Mouse (Mus musculus) testis, adult 2 months (tissue): ENCODE measurements around the gene Atp8b4. TPM values are rescaled to one million over a fixed set of nuclear protein-coding genes. Genes with fewer than 3 reads are reported as not detected.

ENCODE experiments used
- H3K27ac ChIP-seq: fragments of 200-500 bp; 2 replicates; pipeline ENCODE4 v1.5.1; 2012; ENCODE audit warnings: low read depth, low read length; ENCODE audit not compliant: control insufficient read depth, insufficient read depth
- H3K27me3 ChIP-seq: fragments of 200-500 bp; 2 replicates; pipeline ENCODE4 v1.6.1; 2012; ENCODE audit warnings: mild to moderate bottlenecking, low read length, moderate library complexity; ENCODE audit not compliant: control insufficient read depth, insufficient read depth
- H3K36me3 ChIP-seq: fragments of 200-500 bp; 2 replicates; pipeline ENCODE4 v1.6.1; 2012; ENCODE audit warnings: mild to moderate bottlenecking, low read length; ENCODE audit not compliant: control insufficient read depth, insufficient read depth
- H3K4me1 ChIP-seq: fragments of 200-500 bp; 2 replicates; pipeline ENCODE4 v1.6.1; 2012; ENCODE audit warnings: low read length; ENCODE audit not compliant: control insufficient read depth, insufficient read depth
- H3K4me3 ChIP-seq: fragments of 200-500 bp; 2 replicates; pipeline ENCODE4 v1.5.1; 2012; ENCODE audit warnings: low read depth, mild to moderate bottlenecking, low read length, moderate library complexity, mixed read lengths; ENCODE audit not compliant: control insufficient read depth
- CTCF ChIP-seq: fragments of 200-500 bp; IDR thresholded peaks from 2 replicates; pipeline ENCODE4 v1.5.1; 2012; ENCODE audit warnings: low read depth, mild to moderate bottlenecking, inconsistent platforms, low read length, moderate library complexity; ENCODE audit not compliant: control insufficient read depth, insufficient read depth, insufficient replicate concordance
- POLR2A ChIP-seq: fragments of 200-500 bp; IDR thresholded peaks from 2 replicates; pipeline ENCODE4 v1.6.1; 2012; ENCODE audit warnings: low read depth, mild to moderate bottlenecking, inconsistent platforms, low read length, moderate library complexity; ENCODE audit not compliant: control insufficient read depth
- polyA plus RNA-seq: library from polyadenylated mRNA; depleted of rRNA; stranded (reverse); fragments of >200 nt; gene quantifications from 2 replicates; pipeline ENCODE4 v1.2.3, GENCODE M21; 2012; rRNA removed

The Atp8b4 gene
- polyA plus RNA-seq: 0.12 and 0.32 TPM in 2 replicates

GRCm38 (mm10) chr2:126500521-126500920 is at the start of gene Atp8b4:
TSS of gene Atp8b4 (minus strand) at chr2:126500674.
- no peaks in the 10 kb centered on the region for H3K36me3 ChIP-seq
- no peak for TF ChIP-seq CTCF
- TF ChIP-seq POLR2A: no peak
- H3K27ac ChIP-seq: no peak within 1 kb of the TSS
- no peaks in the 10 kb centered on the region for H3K27me3 ChIP-seq
- no peaks in the 10 kb centered on the region; the same call in 1 of the 2 replicates for H3K4me1 ChIP-seq
- H3K4me3 ChIP-seq: no peak within 1 kb of the TSS

- Histone ChIP-seq H3K4me3 (no peak overlapping the region), H3K27me3 (no peaks in the 10 kb centered on the region), H3K4me1 (no peaks in the 10 kb centered on the region; the same call in 1 of the 2 replicates), H3K36me3 (no peaks in the 10 kb centered on the region), H3K27ac (no peak overlapping the region)
- TF ChIP-seq CTCF: no peak
- no peak for TF ChIP-seq POLR2A
Measured at GRCm38 (mm10) chr2:126549681-126550080, 49.2 kb upstream of the Atp8b4 start.

GRCm38 (mm10) chr2:126546392-126546791 is 45.9 kb upstream of the Atp8b4 start:
- H3K4me1 ChIP-seq: no peaks in the 10 kb centered on the region
- no peak overlapping the region for H3K4me3 ChIP-seq
- no peaks in the 10 kb centered on the region for H3K36me3 ChIP-seq
- no peak overlapping the region for H3K27ac ChIP-seq
- no peaks in the 10 kb centered on the region for H3K27me3 ChIP-seq
- no peak for TF ChIP-seq POLR2A
- no peak for TF ChIP-seq CTCF

DNA sequence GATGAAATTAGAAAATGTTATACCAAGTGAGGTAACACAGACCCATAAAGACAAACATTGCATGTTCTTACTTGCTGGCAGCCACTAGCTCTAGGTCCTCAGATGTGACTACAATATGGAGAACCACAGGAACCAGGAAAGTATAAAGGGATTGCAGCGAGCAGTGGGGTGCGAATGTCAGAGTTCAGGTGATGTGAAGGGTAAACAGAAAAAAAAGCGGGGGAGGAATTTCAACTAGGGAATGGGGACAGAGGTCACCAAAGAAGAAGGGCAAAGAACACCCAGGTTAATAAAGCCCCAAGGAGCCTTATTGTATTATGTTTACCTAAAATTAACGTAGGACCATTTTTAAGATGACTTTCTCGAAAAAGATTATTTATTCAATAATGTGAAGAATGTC is 44.8 kb upstream of the Atp8b4 start:
- Histone ChIP-seq H3K4me3 (no peak overlapping the region), H3K4me1 (no peaks in the 10 kb centered on the region), H3K27me3 (no peaks in the 10 kb centered on the region), H3K27ac (no peak overlapping the region), H3K36me3 (no peaks in the 10 kb centered on the region)
- TF ChIP-seq CTCF (no peak), POLR2A (no peak)

DNA sequence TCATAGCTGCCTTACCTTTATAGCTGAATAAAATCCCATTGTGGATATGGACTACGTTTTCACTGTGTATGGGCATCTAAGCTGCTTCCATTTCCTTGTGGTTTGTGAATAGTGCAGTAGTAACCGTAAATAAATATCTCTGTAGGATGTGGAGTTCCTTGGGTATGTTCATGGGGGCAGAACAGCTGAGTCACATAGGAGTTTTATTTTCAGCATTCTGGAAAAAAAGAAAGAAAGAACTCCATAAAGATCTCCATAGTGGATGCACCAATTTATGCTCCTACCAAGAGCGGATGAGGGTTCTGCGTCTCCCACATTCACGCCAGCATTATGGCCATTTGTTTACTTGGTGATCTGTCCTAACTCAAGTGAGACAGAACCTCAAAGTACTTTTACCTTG is 41.7 kb upstream of the Atp8b4 start:
- H3K4me3 ChIP-seq: no peak overlapping the region
- no peaks in the 10 kb centered on the region for H3K27me3 ChIP-seq
- no peak overlapping the region for H3K27ac ChIP-seq
- H3K36me3 ChIP-seq: no peaks in the 10 kb centered on the region
- no peaks in the 10 kb centered on the region for H3K4me1 ChIP-seq
- TF ChIP-seq CTCF (no peak), POLR2A (no peak)

GRCm38 (mm10) chr2:126540390-126540925 is 40.0 kb upstream of the Atp8b4 start:
- TF ChIP-seq POLR2A (no peak), CTCF (no peak)
- Histone ChIP-seq H3K4me1 (no peaks in the 10 kb centered on the region), H3K36me3 (no peaks in the 10 kb centered on the region), H3K27me3 (no peaks in the 10 kb centered on the region), H3K27ac (no peak overlapping the region), H3K4me3 (no peak overlapping the region)

- no peaks in the 10 kb centered on the region for H3K36me3 ChIP-seq
- H3K27ac ChIP-seq: no peak overlapping the region
- no peak overlapping the region for H3K4me3 ChIP-seq
- no peaks in the 10 kb centered on the region for H3K4me1 ChIP-seq
- no peaks in the 10 kb centered on the region for H3K27me3 ChIP-seq
- TF ChIP-seq CTCF: no peak
- no peak for TF ChIP-seq POLR2A
Measured at GRCm38 (mm10) chr2:126537654-126538053, 37.2 kb upstream of the Atp8b4 start.
